Mouse (Mus musculus): Measurements from ENCODE around the gene Gga3. TPM values are rescaled to one million over a fixed set of nuclear protein-coding genes. Genes with fewer than 3 reads are reported as not detected.

The Gga3 gene
- polyA plus RNA-seq, 1 experiment = 102 TPM

DNA sequence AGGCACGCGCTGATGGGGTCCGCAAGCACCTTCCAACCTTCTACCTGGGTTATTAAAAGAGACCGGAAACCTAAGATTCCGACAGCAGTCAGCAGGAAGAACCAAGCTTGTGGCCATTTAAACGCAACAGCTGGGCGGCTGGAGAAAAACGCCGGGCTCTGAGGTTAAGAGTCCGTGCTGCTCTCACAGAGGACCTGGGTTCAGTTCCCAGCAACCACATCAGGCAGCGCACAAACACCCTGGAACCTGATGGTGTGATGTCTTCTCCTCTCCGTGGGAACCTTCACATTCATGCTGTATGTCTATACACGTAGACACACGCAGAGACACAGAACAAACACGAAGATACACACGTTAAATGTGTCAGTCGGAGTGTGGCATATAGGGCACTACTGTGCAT, 48.1 kb downstream of the Gga3 start:
- H3K4me1 ChIP-seq (replicated peaks; ENCODE audit: control insufficient read depth, insufficient read depth, low read length) = no peaks in the 10 kb centered on the region
- H3K27me3 ChIP-seq (ENCODE audit: control insufficient read depth, insufficient read depth, low read length) = no peaks in the 10 kb centered on the region
- H3K36me3 ChIP-seq (ENCODE audit: control insufficient read depth, insufficient read depth, low read length) = no peaks in the 10 kb centered on the region
- no peak overlapping the region for H3K27ac ChIP-seq (ENCODE audit: control insufficient read depth, insufficient read depth, low read length)
- WGBS = 87% methylated on average over 17 of the region's 17 CpGs
- no peak overlapping the region for H3K4me3 ChIP-seq (ENCODE audit: control insufficient read depth, insufficient read depth, low read length)
- no peak for DNase-seq
- TF ChIP-seq CTCF (IDR thresholded peaks at IDR 0.05; ENCODE audit: borderline replicate concordance, control insufficient read depth, extremely low read depth, insufficient read depth, low read length, poor library complexity) = no peak
- no peak for TF ChIP-seq POLR2A (IDR thresholded peaks at IDR 0.05; ENCODE audit: control insufficient read depth, extremely low read depth, insufficient read depth, low read length, poor library complexity)

- H3K4me1 ChIP-seq (replicated peaks; ENCODE audit: control insufficient read depth, insufficient read depth, low read length) = no peaks in the 10 kb centered on the region
- no peaks in the 10 kb centered on the region for H3K27me3 ChIP-seq (ENCODE audit: control insufficient read depth, insufficient read depth, low read length)
- no peak overlapping the region for H3K27ac ChIP-seq (ENCODE audit: control insufficient read depth, insufficient read depth, low read length)
- no peak overlapping the region for H3K4me3 ChIP-seq (ENCODE audit: control insufficient read depth, insufficient read depth, low read length)
- DNase-seq = peak; percentile 26
- 85% methylated on average over 4 of the region's 4 CpGs for WGBS
- H3K36me3 ChIP-seq (ENCODE audit: control insufficient read depth, insufficient read depth, low read length) = no peaks in the 10 kb centered on the region
- no peak for TF ChIP-seq POLR2A (IDR thresholded peaks at IDR 0.05; ENCODE audit: control insufficient read depth, extremely low read depth, insufficient read depth, low read length, poor library complexity)
- no peak for TF ChIP-seq CTCF (IDR thresholded peaks at IDR 0.05; ENCODE audit: borderline replicate concordance, control insufficient read depth, extremely low read depth, insufficient read depth, low read length, poor library complexity)
These were observed 51.1 kb downstream of the Gga3 start for GRCm38 (mm10) chr11:115552783-115553182.

GRCm38 (mm10) chr11:115543571-115543970, 60.3 kb downstream of the Gga3 start:
- Histone ChIP-seq H3K27me3 (ENCODE audit: control insufficient read depth, insufficient read depth, low read length) (no peaks in the 10 kb centered on the region), H3K4me1 (replicated peaks; ENCODE audit: control insufficient read depth, insufficient read depth, low read length) (no peaks in the 10 kb centered on the region), H3K36me3 (ENCODE audit: control insufficient read depth, insufficient read depth, low read length) (no peaks in the 10 kb centered on the region), H3K27ac (ENCODE audit: control insufficient read depth, insufficient read depth, low read length) (no peak overlapping the region), H3K4me3 (ENCODE audit: control insufficient read depth, insufficient read depth, low read length) (no peak overlapping the region)
- 90% methylated on average over 4 of the region's 4 CpGs for WGBS
- no peak for DNase-seq
- TF ChIP-seq CTCF (IDR thresholded peaks at IDR 0.05; ENCODE audit: borderline replicate concordance, control insufficient read depth, extremely low read depth, insufficient read depth, low read length, poor library complexity) (no peak), POLR2A (IDR thresholded peaks at IDR 0.05; ENCODE audit: control insufficient read depth, extremely low read depth, insufficient read depth, low read length, poor library complexity) (no peak)

DNA sequence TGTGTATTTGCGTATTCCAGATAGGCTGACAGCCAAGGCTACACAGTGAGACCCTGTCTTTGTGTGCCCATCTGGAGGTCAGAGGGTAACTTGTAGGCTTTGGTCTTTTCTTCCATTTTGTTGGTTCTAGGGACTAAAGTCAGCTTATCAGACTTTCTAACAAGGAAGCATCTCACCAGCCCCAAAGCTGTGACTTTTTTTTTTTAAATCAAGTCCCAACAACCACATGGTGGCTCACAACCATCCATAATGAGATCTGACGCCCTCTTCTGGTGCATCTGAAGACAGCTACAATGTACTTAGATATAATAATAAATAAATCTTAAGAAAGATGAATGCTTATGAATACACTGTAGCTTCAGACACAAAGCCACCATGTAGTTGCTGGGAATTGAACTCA, 65.8 kb downstream of the Gga3 start:
- 60% methylated on average over 2 of the region's 2 CpGs for WGBS
- no peaks in the 10 kb centered on the region for H3K27me3 ChIP-seq (ENCODE audit: control insufficient read depth, insufficient read depth, low read length)

DNA sequence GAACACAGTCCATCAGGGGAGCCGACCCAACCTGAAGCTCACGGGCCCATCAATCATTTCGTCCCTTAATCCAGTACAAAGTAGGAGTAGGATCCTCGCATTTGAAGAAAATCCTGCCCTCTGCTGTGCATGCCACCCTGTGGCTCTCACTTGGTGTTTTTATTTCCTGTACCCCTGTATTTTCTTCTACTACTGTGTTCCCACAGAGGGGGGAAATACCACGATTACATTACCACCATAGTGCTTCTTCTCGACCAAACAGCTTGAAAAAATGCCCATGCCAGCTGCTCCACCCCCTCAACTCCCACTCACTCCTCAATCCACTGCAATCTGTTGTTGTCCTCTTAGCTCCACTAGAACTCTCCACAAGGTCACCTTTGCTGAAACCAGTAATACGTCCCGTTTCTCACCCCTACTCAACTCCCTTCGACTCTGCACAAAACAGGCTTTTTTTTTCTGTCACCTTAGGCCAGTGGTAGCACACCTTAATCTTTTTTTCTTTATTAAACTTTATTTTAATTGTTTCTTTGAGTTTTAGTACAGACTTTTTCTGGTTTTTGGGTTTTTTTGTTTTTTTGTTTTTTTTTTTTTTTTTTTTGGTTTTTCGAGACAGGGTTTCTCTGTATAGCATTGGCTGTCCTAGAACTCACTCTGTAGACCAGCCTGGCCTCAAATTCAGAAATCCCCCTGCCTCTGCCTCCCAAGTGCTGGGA, 66.8 kb downstream of the Gga3 start:
- no peak overlapping the region; the same call in 1 of the 2 replicates for H3K4me3 ChIP-seq (ENCODE audit: control insufficient read depth, insufficient read depth, low read length)
- 67% methylated on average over 10 of the region's 10 CpGs for WGBS
- H3K4me1 ChIP-seq (replicated peaks; ENCODE audit: control insufficient read depth, insufficient read depth, low read length) = peaks cover 7% of the 10 kb centered on the region
- peaks cover 18% of the 10 kb centered on the region for H3K36me3 ChIP-seq (ENCODE audit: control insufficient read depth, insufficient read depth, low read length)
- H3K27me3 ChIP-seq (ENCODE audit: control insufficient read depth, insufficient read depth, low read length) = no peaks in the 10 kb centered on the region
- DNase-seq = peak; percentile 39
- peak overlapping the region; percentile 79 for H3K27ac ChIP-seq (ENCODE audit: control insufficient read depth, insufficient read depth, low read length)
- TF ChIP-seq POLR2A (IDR thresholded peaks at IDR 0.05; ENCODE audit: control insufficient read depth, extremely low read depth, insufficient read depth, low read length, poor library complexity) = no peak

More for the DNA sequence above, 65.8 kb downstream of the Gga3 start:
- peaks cover 7% of the 10 kb centered on the region for H3K4me1 ChIP-seq (replicated peaks; ENCODE audit: control insufficient read depth, insufficient read depth, low read length)
- no peak overlapping the region for H3K4me3 ChIP-seq (ENCODE audit: control insufficient read depth, insufficient read depth, low read length)
- no peak overlapping the region for H3K27ac ChIP-seq (ENCODE audit: control insufficient read depth, insufficient read depth, low read length)
- no peak for DNase-seq
- H3K36me3 ChIP-seq (ENCODE audit: control insufficient read depth, insufficient read depth, low read length) = peaks cover 8% of the 10 kb centered on the region
- TF ChIP-seq POLR2A (IDR thresholded peaks at IDR 0.05; ENCODE audit: control insufficient read depth, extremely low read depth, insufficient read depth, low read length, poor library complexity) (no peak), CTCF (IDR thresholded peaks at IDR 0.05; ENCODE audit: borderline replicate concordance, control insufficient read depth, extremely low read depth, insufficient read depth, low read length, poor library complexity) (no peak)

- H3K36me3 ChIP-seq (ENCODE audit: control insufficient read depth, insufficient read depth, low read length) = peaks cover 27% of the 10 kb centered on the region
- no peaks in the 10 kb centered on the region for H3K27me3 ChIP-seq (ENCODE audit: control insufficient read depth, insufficient read depth, low read length)
- H3K4me1 ChIP-seq (replicated peaks; ENCODE audit: control insufficient read depth, insufficient read depth, low read length) = peaks cover 7% of the 10 kb centered on the region
- 1% methylated on average over 69 of the region's 70 CpGs for WGBS
- peak; percentile 59 for TF ChIP-seq POLR2A (IDR thresholded peaks at IDR 0.05; ENCODE audit: control insufficient read depth, extremely low read depth, insufficient read depth, low read length, poor library complexity)
- TF ChIP-seq CTCF (IDR thresholded peaks at IDR 0.05; ENCODE audit: borderline replicate concordance, control insufficient read depth, extremely low read depth, insufficient read depth, low read length, poor library complexity) = peak; percentile 66; the same call in 1 of the 2 replicates
- H3K27ac ChIP-seq (ENCODE audit: control insufficient read depth, insufficient read depth, low read length) = peak within 1 kb of the TSS; percentile 81
- peak within 1 kb of the TSS; percentile 99 for H3K4me3 ChIP-seq (ENCODE audit: control insufficient read depth, insufficient read depth, low read length)
- peak; percentile 99 for DNase-seq
These were observed 67.7 kb downstream of the Gga3 start, which contains the start of gene Sumo2 for GRCm38 (mm10) chr11:115536038-115536681. Sumo2 (minus strand) TSS chr11:115536276.

Measured in thymus, adult 2 months (tissue).